Mouse (Mus musculus) heart, embryonic 13.5 days (tissue): Measurements from ENCODE around the gene Strip2. TPM values are rescaled to one million over a fixed set of nuclear protein-coding genes. Genes with fewer than 3 reads are reported as not detected.

Experiments used
- ATAC-seq: fragments of 200-750 bp; cut with Nextera tagmentation; 2 replicates; pipeline ENCODE4 v1.8.0; 2017; ENCODE audit warnings: moderate TSS enrichment; ENCODE audit not compliant: insufficient number of reproducible peaks, low FRiP score, low TSS enrichment; ENCODE audit errors: extremely low read depth
- H3K27ac ChIP-seq: fragments of 300-500 bp; sonication (generic); replicated peaks from 2 replicates; pipeline ENCODE4 v1.5.1; 2015; ENCODE audit warnings: moderate library complexity, mild to moderate bottlenecking, inconsistent platforms
- H3K27me3 ChIP-seq: fragments of 300-500 bp; sonication (generic); replicated peaks from 2 replicates; pipeline ENCODE4 v1.6.1; 2015; ENCODE audit warnings: mild to moderate bottlenecking, inconsistent platforms
- H3K36me3 ChIP-seq: fragments of 300-500 bp; sonication (generic); 2 replicates; pipeline ENCODE4 v1.6.1; 2015; ENCODE audit warnings: mild to moderate bottlenecking, inconsistent platforms
- H3K4me1 ChIP-seq: fragments of 300-500 bp; sonication (generic); 2 replicates; pipeline ENCODE4 v1.6.1; 2015; ENCODE audit warnings: inconsistent platforms
- H3K4me2 ChIP-seq: fragments of 300-500 bp; sonication (generic); 2 replicates; pipeline ENCODE4 v1.6.1; 2015; ENCODE audit warnings: inconsistent platforms, mild to moderate bottlenecking, moderate library complexity
- H3K4me3 ChIP-seq: fragments of 300-500 bp; sonication (generic); 2 replicates; pipeline ENCODE4 v1.5.1; 2015; ENCODE audit warnings: moderate library complexity, mild to moderate bottlenecking, inconsistent platforms
- H3K9ac ChIP-seq: fragments of 300-500 bp; sonication (generic); 2 replicates; pipeline ENCODE4 v1.6.1; 2015; ENCODE audit warnings: inconsistent platforms, mild to moderate bottlenecking, moderate library complexity
- H3K9me3 ChIP-seq: fragments of 300-500 bp; sonication (generic); 2 replicates; pipeline ENCODE4 v1.6.1; 2016; ENCODE audit warnings: inconsistent platforms
- WGBS: fragments of 180-500 bp; shearing (Covaris S2); methylation state at CpG from one replicate; pipeline ENCODE4 v1.1.7; 2015; ENCODE audit warnings: mixed read lengths; 5-methylcytosine and 5-hydroxymethylcytosine counted together
- microRNA-seq: library from miRNA; unstranded; fragments of <30 nt; microRNA quantifications from one replicate; pipeline ENCODE4, GENCODE M21; 2016
- polyA plus RNA-seq: library from polyadenylated mRNA; unstranded; fragments of >200 nt; fragmentation: Nextera tagmentation; extraction: Ambion mirVana; gene quantifications from 2 replicates; pipeline ENCODE4 v1.2.1, GENCODE M21; 2015

Strip2 gene
- polyA plus RNA-seq, 1 experiment from 2014 or later: 37.4 TPM

GRCm38 (mm10) chr6:30005851-30006250 lies 89.0 kb downstream of the Strip2 start:
- WGBS: 78% methylated on average over 1 of the region's 1 CpGs

GRCm38 (mm10) chr6:30009204-30009603 lies 92.4 kb downstream of the Strip2 start:
- no peak for ATAC-seq
- 74% methylated on average over 7 of the region's 7 CpGs for WGBS
- Histone ChIP-seq H3K27me3 (no peaks in the 10 kb centered on the region), H3K4me3 (no peak overlapping the region), H3K27ac (no peak overlapping the region), H3K9me3 (0 out of 2 replicates have a peak, but pooled peaks cover 3% of the 10 kb centered on the region), H3K4me2 (no peak overlapping the region), H3K9ac (no peak overlapping the region), H3K36me3 (no peaks in the 10 kb centered on the region), H3K4me1 (no peaks in the 10 kb centered on the region)

More at GRCm38 (mm10) chr6:30005851-30006250, 89.0 kb downstream of the Strip2 start:
- Histone ChIP-seq H3K4me2 (no peak overlapping the region), H3K27ac (no peak overlapping the region), H3K27me3 (no peaks in the 10 kb centered on the region), H3K36me3 (no peaks in the 10 kb centered on the region), H3K9me3 (0 out of 2 replicates have a peak, but pooled peaks cover 3% of the 10 kb centered on the region), H3K4me1 (no peaks in the 10 kb centered on the region), H3K9ac (no peak overlapping the region), H3K4me3 (no peak overlapping the region)
- ATAC-seq: no peak

Small RNAs within 50 kb of the gene (microRNA-seq; reads per million reads assigned to microRNA genes)
- gene Gm23049: not detected

Other genes starting within 250 kb of the Strip2 start
- 5.8 and 9.4 TPM in 2 replicates for gene Tspan33, start 222.8 kb upstream of the Strip2 start, polyA plus RNA-seq
- gene Smo, start 181.5 kb upstream of the Strip2 start, polyA plus RNA-seq: 16.4 and 17.4 TPM in 2 replicates
- gene Ahcyl2, start 149.0 kb upstream of the Strip2 start, polyA plus RNA-seq: 7.0 TPM in 2 replicates
- 32.9 and 34.9 TPM in 2 replicates for gene Nrf1, start 131.0 kb downstream of the Strip2 start, polyA plus RNA-seq